Mouse (Mus musculus) thymus, adult 2 months (tissue): Measurements from ENCODE around the gene Zfp830.

Experiments
- CTCF ChIP-seq: fragments of 200-500 bp; IDR thresholded peaks from 2 replicates; pipeline ENCODE4 v1.5.1; 2012; ENCODE audit warnings: mild to moderate bottlenecking, control low read depth, low read length, moderate library complexity, borderline replicate concordance; ENCODE audit not compliant: control insufficient read depth, poor library complexity, insufficient read depth; ENCODE audit errors: extremely low read depth
- POLR2A ChIP-seq: fragments of 200-500 bp; IDR thresholded peaks from 2 replicates; pipeline ENCODE4 v1.6.1; 2012; ENCODE audit warnings: mild to moderate bottlenecking, low read length, control low read depth, moderate library complexity; ENCODE audit not compliant: control insufficient read depth, poor library complexity, insufficient read depth; ENCODE audit errors: extremely low read depth

DNA sequence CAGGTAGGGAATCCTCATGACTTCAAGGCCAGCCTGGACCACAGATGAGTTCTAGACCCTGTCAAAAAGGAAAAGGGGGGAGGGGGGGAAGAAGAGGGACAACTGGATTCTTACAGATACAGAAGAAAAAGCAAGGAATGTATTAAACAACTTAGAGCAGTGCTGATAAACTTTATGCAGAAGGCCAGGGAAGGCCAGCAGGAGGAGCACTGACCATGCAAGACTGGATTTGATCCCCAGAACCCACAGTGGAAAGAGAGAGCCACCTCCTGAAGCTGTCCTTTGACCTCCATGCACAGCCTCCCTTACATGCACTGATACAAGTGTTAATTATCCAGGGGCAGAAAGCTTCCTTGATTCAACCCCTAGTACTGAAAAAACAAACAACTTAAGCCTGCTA, 29.9 kb upstream of the Zfp830 start:
- no peak for TF ChIP-seq CTCF
- no peak for TF ChIP-seq POLR2A
